Mouse (Mus musculus): Measurements from ENCODE around the gene Krt6b. TPM values are rescaled to one million over a fixed set of nuclear protein-coding genes. Genes with fewer than 3 reads are reported as not detected.

The Krt6b gene
- total RNA-seq, 1 experiment from 2014 or later = not detected

Other genes with a start within 250 kb of the Krt6b start
- not detected in 3 replicates for gene Krt87, start 241.5 kb downstream of the Krt6b start, total RNA-seq (2017)
- gene Krt88, start 232.5 kb downstream of the Krt6b start, total RNA-seq (2017) = not detected in 3 replicates
- gene Krt81, start 216.5 kb downstream of the Krt6b start, total RNA-seq (2017) = not detected in 3 replicates
- gene Krt86, start 206.8 kb downstream of the Krt6b start, total RNA-seq (2017) = 0.11 to 2.1 TPM in 2 of 3 replicates, not detected in the other
- gene Krt83, start 188.8 kb downstream of the Krt6b start, total RNA-seq (2017) = not detected in 3 replicates
- not detected in 3 replicates for gene Gm49425, start 163.0 kb downstream of the Krt6b start, total RNA-seq (2017)
- gene Krt84, start 147.5 kb downstream of the Krt6b start, total RNA-seq (2017) = not detected in 3 replicates
- not detected in 3 replicates for gene Krt82, start 129.6 kb downstream of the Krt6b start, total RNA-seq (2017)
- not detected in 3 replicates for gene Krt90, start 117.3 kb downstream of the Krt6b start, total RNA-seq (2017)
- gene Krt75, start 106.4 kb downstream of the Krt6b start, total RNA-seq (2017) = not detected in 3 replicates
- not detected in 3 replicates for gene Gm5414, start 52.1 kb downstream of the Krt6b start, total RNA-seq (2017)
- gene Gm5478, start 32.9 kb downstream of the Krt6b start, total RNA-seq (2017) = not detected in 3 replicates
- gene Krt6a, start 14.0 kb upstream of the Krt6b start, total RNA-seq (2017) = not detected in 3 replicates
- not detected in 3 replicates for gene Krt5, start 32.6 kb upstream of the Krt6b start, total RNA-seq (2017)
- gene Krt71, start 62.8 kb upstream of the Krt6b start, total RNA-seq (2017) = not detected in 3 replicates
- not detected in 3 replicates for gene Krt72, start 106.2 kb upstream of the Krt6b start, total RNA-seq (2017)
- not detected in 3 replicates for gene Krt73, start 122.1 kb upstream of the Krt6b start, total RNA-seq (2017)
- gene Krt2, start 137.9 kb upstream of the Krt6b start, total RNA-seq (2017) = not detected in 3 replicates
- gene Krt1, start 170.5 kb upstream of the Krt6b start, total RNA-seq (2017) = not detected in 3 replicates
- gene Krt77, start 189.4 kb upstream of the Krt6b start, total RNA-seq (2017) = not detected in 3 replicates
- not detected in 3 replicates for gene Krt76, start 212.6 kb upstream of the Krt6b start, total RNA-seq (2017)
- gene Krt4, start 244.4 kb upstream of the Krt6b start, total RNA-seq (2017) = not detected in 3 replicates

All from monocyte, adult 5-6 weeks (primary cell).